Mouse (Mus musculus) neural tube, embryonic 15.5 days (tissue): ENCODE data around the gene Abl1. TPM values are rescaled to one million over a fixed set of nuclear protein-coding genes. Genes with fewer than 3 reads are reported as not detected.

Source experiments
- ATAC-seq: fragments of 200-750 bp; cut with Nextera tagmentation; 2 replicates; pipeline ENCODE4 v1.8.0; 2017; ENCODE audit warnings: mild to moderate bottlenecking, moderate TSS enrichment, moderate library complexity; ENCODE audit not compliant: low FRiP score
- H3K27ac ChIP-seq: fragments of 300-500 bp; sonication (generic); replicated peaks from 2 replicates; pipeline ENCODE4 v1.5.1; 2015; ENCODE audit warnings: mild to moderate bottlenecking, inconsistent platforms
- H3K27me3 ChIP-seq: fragments of 300-500 bp; sonication (generic); replicated peaks from 2 replicates; pipeline ENCODE4 v1.6.1; 2015; ENCODE audit warnings: inconsistent platforms
- H3K36me3 ChIP-seq: fragments of 300-500 bp; sonication (generic); 2 replicates; pipeline ENCODE4 v1.6.1; 2015; ENCODE audit warnings: inconsistent platforms
- H3K4me1 ChIP-seq: fragments of 300-500 bp; sonication (generic); 2 replicates; pipeline ENCODE4 v1.6.1; 2015; ENCODE audit warnings: inconsistent platforms
- H3K4me2 ChIP-seq: fragments of 300-500 bp; sonication (generic); 2 replicates; pipeline ENCODE4 v1.6.1; 2015; ENCODE audit warnings: inconsistent platforms, mild to moderate bottlenecking, moderate library complexity
- H3K4me3 ChIP-seq: fragments of 300-500 bp; sonication (generic); replicated peaks from 2 replicates; pipeline ENCODE4 v1.5.1; 2015; ENCODE audit warnings: mild to moderate bottlenecking, inconsistent platforms
- H3K9ac ChIP-seq: fragments of 300-500 bp; sonication (generic); replicated peaks from 2 replicates; pipeline ENCODE4 v1.6.1; 2015; ENCODE audit warnings: mild to moderate bottlenecking, inconsistent platforms
- H3K9me3 ChIP-seq: fragments of 300-500 bp; sonication (generic); replicated peaks from 2 replicates; pipeline ENCODE4 v1.6.1; 2016; ENCODE audit warnings: inconsistent platforms
- WGBS: fragments of 180-500 bp; shearing (Covaris S2); methylation state at CpG from one replicate; pipeline ENCODE4 v1.1.7; 2015; ENCODE audit warnings: mixed read lengths; 5-methylcytosine and 5-hydroxymethylcytosine counted together
- polyA plus RNA-seq: library from polyadenylated mRNA; unstranded; fragments of >200 nt; fragmentation: Nextera tagmentation; extraction: Ambion mirVana; gene quantifications from 2 replicates; pipeline ENCODE4 v1.2.1, GENCODE M21; 2015

Abl1 gene
- polyA plus RNA-seq, 1 experiment from 2014 or later: 13.3 TPM

- H3K4me3 ChIP-seq: peak overlapping the region; percentile 48
- peak overlapping the region; percentile 97 for H3K4me2 ChIP-seq
- 4% methylated on average over 10 of the region's 10 CpGs for WGBS
- ATAC-seq: no peak
- H3K9ac ChIP-seq: no peak overlapping the region
- H3K9me3 ChIP-seq: no peaks in the 10 kb centered on the region
- H3K36me3 ChIP-seq: no peaks in the 10 kb centered on the region
- peaks cover 35% of the 10 kb centered on the region for H3K4me1 ChIP-seq
- no peak overlapping the region for H3K27ac ChIP-seq
- H3K27me3 ChIP-seq: peaks cover 56% of the 10 kb centered on the region
These were observed 156.6 kb downstream of the Abl1 start for GRCm38 (mm10) chr2:31844729-31845136.

- WGBS: 4% methylated on average over 26 of the region's 26 CpGs
- Histone ChIP-seq H3K27me3 (peaks cover 52% of the 10 kb centered on the region), H3K36me3 (no peaks in the 10 kb centered on the region), H3K4me2 (peak overlapping the region; percentile 97), H3K4me1 (peaks cover 39% of the 10 kb centered on the region), H3K9ac (peak overlapping the region; percentile 60), H3K27ac (no peak overlapping the region), H3K9me3 (no peaks in the 10 kb centered on the region), H3K4me3 (peak overlapping the region; percentile 48)
- ATAC-seq: 0 out of 2 replicates have a peak, but pooled peaks have one; percentile 9
These were observed 157.3 kb downstream of the Abl1 start for GRCm38 (mm10) chr2:31845512-31845895.

GRCm38 (mm10) chr2:31845896-31846691 is 157.9 kb downstream of the Abl1 start, which contains the start of gene Fibcd1:
Gene Fibcd1, minus strand, starts transcription at chr2:31846005.
- H3K27ac ChIP-seq: no peak within 1 kb of the TSS
- H3K4me2 ChIP-seq: peak within 1 kb of the TSS; percentile 97
- H3K36me3 ChIP-seq: no peaks in the 10 kb centered on the region
- H3K9ac ChIP-seq: peak within 1 kb of the TSS; percentile 60
- ATAC-seq: peak; percentile 56; the same call in 1 of the 2 replicates
- H3K4me1 ChIP-seq: peaks cover 33% of the 10 kb centered on the region
- WGBS: under 1% methylated on average over 88 of the region's 88 CpGs
- H3K27me3 ChIP-seq: peaks cover 52% of the 10 kb centered on the region
- peak within 1 kb of the TSS; percentile 48 for H3K4me3 ChIP-seq
- no peaks in the 10 kb centered on the region for H3K9me3 ChIP-seq

GRCm38 (mm10) chr2:31846692-31847660 is 158.8 kb downstream of the Abl1 start:
- Histone ChIP-seq H3K27ac (no peak overlapping the region), H3K27me3 (peaks cover 52% of the 10 kb centered on the region), H3K4me1 (peaks cover 31% of the 10 kb centered on the region), H3K4me2 (peak overlapping the region; percentile 97), H3K9me3 (no peaks in the 10 kb centered on the region), H3K9ac (no peak overlapping the region), H3K36me3 (no peaks in the 10 kb centered on the region), H3K4me3 (peak overlapping the region; percentile 48)
- 5% methylated on average over 35 of the region's 35 CpGs for WGBS
- no peak for ATAC-seq

- H3K9ac ChIP-seq: no peak overlapping the region
- H3K36me3 ChIP-seq: no peaks in the 10 kb centered on the region
- H3K9me3 ChIP-seq: no peaks in the 10 kb centered on the region
- no peak overlapping the region for H3K4me3 ChIP-seq
- no peak overlapping the region for H3K4me2 ChIP-seq
- peaks cover 48% of the 10 kb centered on the region for H3K27me3 ChIP-seq
- 20% methylated on average over 6 of the region's 6 CpGs for WGBS
- no peak overlapping the region for H3K27ac ChIP-seq
- H3K4me1 ChIP-seq: peaks cover 31% of the 10 kb centered on the region
- ATAC-seq: no peak
These were observed 159.7 kb downstream of the Abl1 start for GRCm38 (mm10) chr2:31847908-31848307.

GRCm38 (mm10) chr2:31850141-31850540 is 162.0 kb downstream of the Abl1 start:
- Histone ChIP-seq H3K27ac (no peak overlapping the region), H3K36me3 (no peaks in the 10 kb centered on the region), H3K4me1 (peaks cover 25% of the 10 kb centered on the region), H3K9me3 (no peaks in the 10 kb centered on the region), H3K4me3 (no peak overlapping the region), H3K4me2 (no peak overlapping the region), H3K9ac (no peak overlapping the region), H3K27me3 (peaks cover 32% of the 10 kb centered on the region)
- WGBS: 48% methylated on average over 12 of the region's 12 CpGs
- no peak for ATAC-seq

Other genes starting within 250 kb of the Abl1 start
- 9.1 and 21.3 TPM in 2 replicates for gene Ass1, start 218.2 kb upstream of the Abl1 start, polyA plus RNA-seq
- gene Fubp3, start 115.7 kb upstream of the Abl1 start, polyA plus RNA-seq: 44.9 and 51.3 TPM in 2 replicates
- 5.3 and 7.8 TPM in 2 replicates for gene Prdm12, start 48.3 kb upstream of the Abl1 start, polyA plus RNA-seq
- 40.3 and 47.1 TPM in 2 replicates for gene Exosc2, start 17.7 kb upstream of the Abl1 start, polyA plus RNA-seq
- 0.23 TPM in 1 of 2 replicates, not detected in the other for gene Qrfp, start 122.2 kb downstream of the Abl1 start, polyA plus RNA-seq
- 4.9 and 6.4 TPM in 2 replicates for gene Fibcd1, start 157.6 kb downstream of the Abl1 start, polyA plus RNA-seq
- 4.1 and 4.2 TPM in 2 replicates for gene Lamc3, start 198.9 kb downstream of the Abl1 start, polyA plus RNA-seq